Mouse (Mus musculus): ENCODE data around the gene B3gnt9.
"Not testable (repeated sequence)": the region's sequence is repeated elsewhere in the genome, so short reads cannot be mapped to it uniquely, and the experiment has no call there.

Gene B3gnt9

GRCm38 (mm10) chr8:105259721-105260320, 4.9 kb upstream of the B3gnt9 start:
- in situ Hi-C loops (cut with MboI, MseI): loop anchor here (25.0 kb wide), 1 partner anchor 623 kb away; the partner anchor contains the start of genes Ciao2b and Rrad

- in situ Hi-C loops (cut with MboI, MseI): loop anchor here (25.0 kb wide), 1 partner anchor 622 kb away; the partner anchor contains the start of genes Ciao2b and Rrad
Observed at GRCm38 (mm10) chr8:105258911-105259720, 4.2 kb upstream of the B3gnt9 start.

DNA sequence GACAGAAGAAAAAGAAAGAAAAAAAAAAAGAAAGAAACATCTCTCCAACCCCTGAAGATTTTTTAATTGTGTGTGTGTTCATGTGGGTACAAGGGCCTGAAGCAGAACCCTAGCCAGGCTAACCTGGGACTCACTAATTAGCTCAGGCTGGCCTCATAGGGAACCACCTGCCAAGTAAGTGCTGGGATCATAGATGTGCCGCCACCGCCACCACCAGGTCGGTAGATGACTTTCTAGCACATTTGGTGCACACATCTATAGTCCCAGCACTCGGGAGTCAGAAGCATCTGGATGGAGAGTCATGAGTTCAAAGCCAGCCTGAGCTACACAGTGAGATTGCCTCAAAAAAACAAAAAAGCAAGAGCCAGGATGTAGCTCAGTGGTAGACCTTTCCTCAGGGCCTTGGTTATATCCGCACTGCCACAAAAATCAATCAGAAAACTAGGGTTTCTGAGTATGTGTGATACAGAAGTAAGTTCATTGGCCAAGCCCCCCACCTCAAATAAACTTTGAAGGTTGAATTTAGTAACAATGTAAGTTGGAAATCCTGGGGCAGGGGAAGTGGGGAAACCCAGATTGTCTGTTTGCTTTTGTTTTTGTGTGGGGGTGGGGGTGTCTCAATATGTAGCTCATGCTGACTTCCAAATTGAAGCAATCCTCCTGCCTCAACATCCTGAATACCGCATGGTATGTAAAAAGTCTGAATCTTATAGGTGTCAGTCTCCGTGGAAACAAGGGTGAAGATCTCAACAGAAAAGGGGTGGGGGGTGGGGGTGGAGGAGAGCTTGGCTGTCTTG, 2.6 kb upstream of the B3gnt9 start:
- in situ Hi-C loops (cut with MboI, MseI): loop anchor here (25.0 kb wide), 1 partner anchor 620 kb away; the partner anchor contains the start of genes Ciao2b and Rrad

- in situ Hi-C loops (cut with MboI, MseI): loop anchor here (25.0 kb wide), 1 partner anchor 617 kb away; the partner anchor contains the start of genes Ciao2b and Rrad
Observed at GRCm38 (mm10) chr8:105254152-105254965, 594 bp downstream of the B3gnt9 start.

DNA sequence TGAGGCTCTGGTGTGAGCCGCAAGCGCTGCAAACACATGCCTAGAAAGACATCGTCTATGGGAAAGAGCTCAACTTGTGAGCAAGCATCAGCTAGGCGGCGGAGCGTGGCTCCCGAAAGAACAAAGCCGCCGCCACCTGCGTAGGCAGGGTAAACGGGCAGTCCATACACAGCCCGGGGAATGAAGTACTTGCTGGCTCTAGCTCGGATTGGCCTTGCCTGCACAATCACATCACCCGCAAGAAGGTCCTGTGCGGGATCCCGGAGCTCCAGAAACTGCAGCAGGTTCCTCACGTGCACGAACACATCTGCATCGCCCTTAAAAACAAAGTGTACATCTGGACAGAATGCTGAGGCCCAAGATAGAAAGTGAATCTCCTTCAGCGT, 1.2 kb downstream of the B3gnt9 start:
- in situ Hi-C loops (cut with MboI, MseI): loop anchor here (25.0 kb wide), 1 partner anchor 616 kb away; the partner anchor contains the start of genes Ciao2b and Rrad

DNA sequence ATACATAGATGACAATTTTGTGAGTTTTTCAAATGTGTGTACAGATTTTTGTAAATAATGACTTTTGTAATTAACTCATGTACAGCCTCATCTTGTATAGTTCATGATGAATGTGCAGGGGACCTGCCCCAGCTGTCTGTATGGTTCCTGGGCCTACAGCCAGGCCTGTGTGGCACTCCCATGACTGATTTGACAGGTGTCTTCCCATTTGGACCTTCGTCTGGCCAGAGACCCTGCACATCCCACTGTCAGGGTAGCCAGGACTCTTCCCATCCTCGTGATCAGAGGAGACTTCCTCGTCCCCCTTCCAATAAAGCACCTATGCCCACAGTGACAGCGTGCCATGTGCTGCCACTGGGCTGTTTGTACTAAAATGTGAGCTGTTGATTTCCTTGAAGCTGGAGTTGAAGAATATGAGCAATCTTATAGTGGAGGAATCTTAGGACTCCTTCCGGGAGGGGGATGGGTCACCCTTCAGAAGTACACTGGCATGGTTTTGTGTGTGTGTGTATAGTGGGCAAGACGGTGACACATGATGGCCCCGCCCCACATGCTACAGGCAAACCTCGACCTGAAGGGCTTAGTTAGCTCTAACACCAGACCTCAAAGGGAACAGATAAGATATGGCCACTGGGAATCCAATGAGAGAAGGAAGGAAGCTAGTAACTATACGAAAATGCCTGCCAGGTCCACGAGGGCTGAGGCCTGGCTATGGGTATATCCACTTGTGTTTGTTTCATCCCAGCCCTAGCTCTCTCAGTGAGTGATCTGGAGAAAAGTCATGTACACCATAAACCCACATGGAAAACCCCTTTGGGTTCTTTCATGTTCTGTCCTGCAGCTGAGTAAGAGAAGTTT, 2.0 kb downstream of the B3gnt9 start:
- in situ Hi-C loops (cut with MboI, MseI): loop anchor here (25.0 kb wide), 1 partner anchor 616 kb away; the partner anchor contains the start of genes Ciao2b and Rrad

GRCm38 (mm10) chr8:105251954-105252353, 3.0 kb downstream of the B3gnt9 start:
- in situ Hi-C loops (cut with MboI, MseI): loop anchor here (25.0 kb wide), 1 partner anchor 615 kb away; the partner anchor contains the start of genes Ciao2b and Rrad

DNA sequence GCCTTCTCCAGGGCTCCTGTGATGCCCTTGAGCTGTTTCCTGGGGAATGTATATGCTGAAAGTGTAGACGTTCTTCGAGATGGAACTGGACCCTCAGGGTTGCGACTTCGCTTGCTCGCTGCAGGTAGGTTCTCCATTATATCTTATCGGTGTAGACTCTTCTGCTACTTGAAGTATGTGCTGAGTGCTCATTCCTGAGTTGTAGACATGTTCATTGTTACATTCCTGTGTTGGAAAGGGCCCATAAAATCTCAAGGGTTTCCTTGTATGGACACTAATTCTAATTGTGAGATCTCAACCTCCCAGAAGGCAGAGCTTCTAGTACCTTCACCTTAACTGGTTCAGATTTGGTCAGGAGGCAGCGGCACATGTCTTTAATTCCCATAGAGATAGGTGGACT, 13.9 kb downstream of the B3gnt9 start:
- in situ Hi-C loops (cut with MboI, MseI): no loop called here

- in situ Hi-C loops (cut with MboI, MseI): no loop called here
Observed at GRCm38 (mm10) chr8:105237442-105238142, 17.4 kb downstream of the B3gnt9 start.

- in situ Hi-C loops (cut with MboI, MseI): no loop called here
Observed at GRCm38 (mm10) chr8:105235206-105235605, 19.7 kb downstream of the B3gnt9 start.

DNA sequence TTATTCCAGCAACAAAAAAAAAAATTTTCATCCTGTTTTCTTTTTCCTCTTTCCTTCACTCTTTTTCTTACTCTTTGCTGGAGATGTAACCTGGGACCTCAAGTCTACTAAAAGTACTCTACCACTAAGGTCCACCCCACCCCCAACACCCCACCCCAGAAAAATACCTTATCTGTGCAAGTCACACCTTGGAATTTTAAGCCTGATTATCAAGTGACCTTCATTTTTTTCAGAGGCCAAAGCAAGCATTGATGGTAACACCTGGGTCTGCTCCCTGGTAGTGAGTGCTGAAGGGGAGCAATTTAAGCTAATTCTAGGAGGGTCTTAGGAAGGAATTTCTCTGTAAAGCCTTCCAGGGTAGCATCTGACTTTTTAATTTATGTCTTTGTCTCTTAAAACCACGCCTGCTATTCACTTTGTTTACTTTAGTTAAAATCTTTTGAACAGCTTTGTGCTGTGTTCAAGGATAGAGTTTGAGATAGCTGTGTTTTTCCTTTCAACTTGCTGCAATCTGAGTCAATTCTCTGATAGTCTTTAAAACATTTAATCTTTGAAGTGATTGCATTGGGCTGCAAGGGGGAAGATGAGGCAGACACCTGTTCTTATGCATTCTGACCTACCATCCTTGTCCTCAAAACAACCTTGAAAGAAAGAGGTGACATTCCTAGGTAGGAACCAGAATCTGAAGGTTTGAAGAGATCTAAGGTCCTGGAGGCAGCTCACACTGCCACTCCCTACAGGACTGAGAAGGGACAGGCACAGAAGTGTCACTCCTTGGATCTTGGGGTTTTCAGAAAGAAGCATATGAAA, 21.6 kb downstream of the B3gnt9 start:
- in situ Hi-C loops (cut with MboI, MseI): no loop called here

- in situ Hi-C loops (cut with MboI, MseI): not testable (repeated sequence)
Observed at GRCm38 (mm10) chr8:105232321-105232693, 22.6 kb downstream of the B3gnt9 start.

GRCm38 (mm10) chr8:105231503-105232320, 23.2 kb downstream of the B3gnt9 start:
- in situ Hi-C loops (cut with MboI, MseI): no loop called here

- in situ Hi-C loops (cut with MboI, MseI): loop anchor here (5.0 kb wide), 1 partner anchor 64 kb away; no protein-coding TSS in a partner anchor
Observed at GRCm38 (mm10) chr8:105225917-105226316, 29.0 kb downstream of the B3gnt9 start.

DNA sequence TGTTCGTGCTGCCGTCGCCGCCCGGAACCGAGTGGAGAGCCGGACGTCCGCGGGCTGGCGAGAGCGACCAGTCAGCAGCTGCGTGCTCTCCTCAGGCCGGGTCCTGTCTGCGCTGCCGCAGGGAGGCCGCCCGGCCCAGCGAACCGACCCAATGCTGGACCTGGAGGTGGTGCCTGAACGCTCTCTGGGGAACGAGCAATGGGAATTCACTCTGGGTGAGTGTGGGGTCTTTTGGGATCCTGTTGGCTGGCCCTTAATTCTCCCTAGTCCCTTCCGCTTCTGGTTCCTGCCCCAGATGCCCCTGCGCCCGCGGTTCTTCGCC, 29.7 kb downstream of the B3gnt9 start:
- in situ Hi-C loops (cut with MboI, MseI): loop anchor here (5.0 kb wide), 1 partner anchor 63 kb away; no protein-coding TSS in a partner anchor

- in situ Hi-C loops (cut with MboI, MseI): loop anchor here (5.0 kb wide), 1 partner anchor 62 kb away; no protein-coding TSS in a partner anchor
Observed at GRCm38 (mm10) chr8:105224413-105225271, 30.3 kb downstream of the B3gnt9 start, which contains the start of gene D230025D16Rik. TSS of gene D230025D16Rik (plus strand) at chr8:105225145.
